Mouse (Mus musculus) kidney, embryonic 15.5 days (tissue): Measurements from ENCODE around the gene E130116L18Rik. TPM values are rescaled to one million over a fixed set of nuclear protein-coding genes. Genes with fewer than 3 reads are reported as not detected.
A peak's percentile ranks its signal among the peaks of the same experiment; 100 is the strongest.
"Not testable (repeated sequence)": the region's sequence is repeated elsewhere in the genome, so short reads cannot be mapped to it uniquely, and the experiment has no call there.

ENCODE experiments used
- ATAC-seq: fragments of 200-750 bp; cut with Nextera tagmentation; replicated peaks from 2 replicates; pipeline ENCODE4 v1.8.0; 2017; ENCODE audit warnings: moderate TSS enrichment; ENCODE audit not compliant: low FRiP score
- H3K27ac ChIP-seq: fragments of 300-500 bp; sonication (generic); 2 replicates; pipeline ENCODE4 v1.5.1; 2015; ENCODE audit warnings: mild to moderate bottlenecking, inconsistent platforms
- H3K27me3 ChIP-seq: fragments of 300-500 bp; sonication (generic); 2 replicates; pipeline ENCODE4 v1.6.1; 2015; ENCODE audit warnings: inconsistent platforms
- H3K36me3 ChIP-seq: fragments of 300-500 bp; sonication (generic); 2 replicates; pipeline ENCODE4 v1.6.1; 2015; ENCODE audit warnings: inconsistent platforms
- H3K4me1 ChIP-seq: fragments of 300-500 bp; sonication (generic); 2 replicates; pipeline ENCODE4 v1.6.1; 2015; ENCODE audit warnings: inconsistent platforms
- H3K4me2 ChIP-seq: fragments of 300-500 bp; sonication (generic); 2 replicates; pipeline ENCODE4 v1.6.1; 2015; ENCODE audit warnings: moderate library complexity, mild to moderate bottlenecking, inconsistent platforms
- H3K4me3 ChIP-seq: fragments of 300-500 bp; sonication (generic); replicated peaks from 2 replicates; pipeline ENCODE4 v1.5.1; 2015; ENCODE audit warnings: mild to moderate bottlenecking, inconsistent platforms
- H3K9ac ChIP-seq: fragments of 300-500 bp; sonication (generic); 2 replicates; pipeline ENCODE4 v1.6.1; 2015; ENCODE audit warnings: mild to moderate bottlenecking, inconsistent platforms
- H3K9me3 ChIP-seq: fragments of 300-500 bp; sonication (generic); replicated peaks from 2 replicates; pipeline ENCODE4 v1.6.1; 2016; ENCODE audit warnings: inconsistent platforms
- WGBS: fragments of 180-500 bp; shearing (Covaris S2); methylation state at CpG from one replicate; pipeline ENCODE4 v1.1.7; 2015; ENCODE audit warnings: mixed read lengths; 5-methylcytosine and 5-hydroxymethylcytosine counted together
- polyA plus RNA-seq: library from polyadenylated mRNA; unstranded; fragments of >200 nt; fragmentation: Nextera tagmentation; extraction: Ambion mirVana; gene quantifications from 2 replicates; pipeline ENCODE4 v1.2.1, GENCODE M21; 2015

The E130116L18Rik gene
- polyA plus RNA-seq, 1 experiment from 2014 or later: 1.9 TPM

DNA sequence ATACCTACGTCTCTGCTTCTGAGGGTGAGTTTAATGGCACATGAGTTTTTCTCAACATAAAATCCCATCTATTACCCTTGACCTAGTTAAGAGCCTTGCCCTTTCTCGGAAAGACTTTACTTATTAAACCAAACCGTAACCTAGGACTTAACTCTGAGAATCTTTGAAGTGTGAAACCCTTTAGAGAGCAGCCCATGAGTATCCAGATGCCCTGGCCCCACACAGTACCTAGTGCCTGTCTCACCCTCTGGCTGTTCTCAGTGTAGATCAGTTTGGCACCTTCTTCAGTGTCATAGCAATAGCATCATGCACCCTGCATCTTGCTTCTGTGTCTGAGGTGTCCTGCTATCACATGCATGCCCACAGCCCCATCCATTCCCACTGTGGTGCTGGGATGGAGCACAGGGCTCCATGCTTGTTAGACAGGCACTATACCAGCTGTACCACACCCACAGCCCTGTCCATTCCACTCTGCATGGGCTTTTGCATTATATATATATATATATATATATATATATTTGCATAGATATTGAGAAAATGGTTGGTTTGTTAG lies 42.9 kb downstream of the E130116L18Rik start:
- no peak overlapping the region for H3K9ac ChIP-seq
- 0 out of 2 replicates have a peak, but pooled peaks cover 3% of the 10 kb centered on the region for H3K4me1 ChIP-seq
- no peak overlapping the region for H3K4me3 ChIP-seq
- 82% methylated on average over 3 of the region's 3 CpGs for WGBS
- no peaks in the 10 kb centered on the region for H3K9me3 ChIP-seq
- no peaks in the 10 kb centered on the region for H3K36me3 ChIP-seq
- H3K27ac ChIP-seq: 0 out of 2 replicates have a peak overlapping the region, but pooled peaks have one; percentile 39
- 0 out of 2 replicates have a peak, but pooled peaks have one; percentile 40 for ATAC-seq
- no peaks in the 10 kb centered on the region for H3K27me3 ChIP-seq
- no peak overlapping the region for H3K4me2 ChIP-seq

- 0 out of 2 replicates have a peak, but pooled peaks cover 3% of the 10 kb centered on the region for H3K4me1 ChIP-seq
- no peak overlapping the region for H3K9ac ChIP-seq
- peak overlapping the region; percentile 58; the same call in 1 of the 2 replicates for H3K27ac ChIP-seq
- no peak overlapping the region for H3K4me3 ChIP-seq
- no peaks in the 10 kb centered on the region for H3K27me3 ChIP-seq
- H3K9me3 ChIP-seq: no peaks in the 10 kb centered on the region
- H3K4me2 ChIP-seq: no peak overlapping the region
- no peak for ATAC-seq
- WGBS: 95% methylated on average over 4 of the region's 4 CpGs
- H3K36me3 ChIP-seq: no peaks in the 10 kb centered on the region
These were observed 43.7 kb downstream of the E130116L18Rik start for GRCm38 (mm10) chr5:25179284-25179683.

DNA sequence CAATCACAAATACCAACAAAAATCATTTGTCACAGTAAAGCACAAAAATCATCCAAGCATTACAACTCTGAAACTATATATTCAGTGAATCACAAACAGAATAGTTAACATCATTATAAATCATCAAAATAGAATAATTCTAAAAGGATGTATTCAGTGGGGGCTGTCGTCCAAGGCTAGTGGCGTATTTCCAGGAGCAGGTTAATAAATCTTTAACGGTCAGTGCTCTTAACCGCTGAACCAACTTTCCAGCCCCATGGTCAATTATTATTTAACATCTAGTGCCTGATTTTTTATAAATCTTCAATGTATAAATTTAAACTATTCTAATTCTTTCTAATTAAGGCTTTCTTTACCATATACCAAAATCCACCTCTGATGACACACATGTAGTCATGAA lies 44.4 kb downstream of the E130116L18Rik start:
- not testable (repeated sequence) for H3K9me3 ChIP-seq, H3K27me3 ChIP-seq, H3K9ac ChIP-seq, H3K36me3 ChIP-seq, H3K4me2 ChIP-seq, ATAC-seq, H3K4me1 ChIP-seq, H3K4me3 ChIP-seq, H3K27ac ChIP-seq
- 36% methylated on average over 4 of the region's 4 CpGs for WGBS

GRCm38 (mm10) chr5:25177937-25178336 lies 45.0 kb downstream of the E130116L18Rik start:
- not testable (repeated sequence) for H3K4me1 ChIP-seq, H3K9me3 ChIP-seq, H3K27me3 ChIP-seq, H3K36me3 ChIP-seq, H3K4me2 ChIP-seq, H3K9ac ChIP-seq, H3K27ac ChIP-seq, H3K4me3 ChIP-seq, ATAC-seq
- WGBS: 90% methylated on average over 5 of the region's 5 CpGs

Other genes starting within 250 kb of the E130116L18Rik start
- 38.2 and 40.3 TPM in 2 replicates for gene Prkag2, start 122.5 kb downstream of the E130116L18Rik start, polyA plus RNA-seq
- gene Galntl5, start 41.7 kb downstream of the E130116L18Rik start, polyA plus RNA-seq: not detected in 2 replicates
- 69.8 and 71.3 TPM in 2 replicates for gene Galnt11, start 1.2 kb downstream of the E130116L18Rik start, polyA plus RNA-seq